Mouse (Mus musculus): ENCODE results near the gene Gdap1l1.
"Not testable (repeated sequence)": the region's sequence is repeated elsewhere in the genome, so short reads cannot be mapped to it uniquely, and the experiment has no call there.

Gene Gdap1l1

DNA sequence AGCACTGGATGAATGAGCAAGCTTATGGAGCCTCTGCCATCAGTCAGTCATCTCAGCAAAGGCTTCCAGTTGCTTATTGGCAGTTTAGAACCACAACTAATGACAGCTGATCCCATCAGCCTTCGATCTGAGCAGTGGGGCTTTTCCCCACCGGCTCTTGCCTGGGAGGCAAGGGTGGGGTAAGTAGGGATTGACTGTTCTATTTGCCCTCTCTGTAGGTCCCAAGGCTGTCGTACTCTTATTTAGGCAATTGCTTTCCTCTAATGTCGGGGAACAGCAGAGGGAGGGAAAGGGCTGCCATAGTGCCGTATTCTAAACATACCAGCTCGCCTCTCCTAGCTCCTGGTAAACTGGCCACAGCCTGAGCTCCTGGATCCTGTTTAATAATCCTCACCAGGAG lies 13.7 kb upstream of the Gdap1l1 start, which contains the start of gene Oser1:
Gene Oser1 (minus strand): TSS at position 101 of the 400 bp plus-strand sequence.
- DNase-seq: no peak

DNA sequence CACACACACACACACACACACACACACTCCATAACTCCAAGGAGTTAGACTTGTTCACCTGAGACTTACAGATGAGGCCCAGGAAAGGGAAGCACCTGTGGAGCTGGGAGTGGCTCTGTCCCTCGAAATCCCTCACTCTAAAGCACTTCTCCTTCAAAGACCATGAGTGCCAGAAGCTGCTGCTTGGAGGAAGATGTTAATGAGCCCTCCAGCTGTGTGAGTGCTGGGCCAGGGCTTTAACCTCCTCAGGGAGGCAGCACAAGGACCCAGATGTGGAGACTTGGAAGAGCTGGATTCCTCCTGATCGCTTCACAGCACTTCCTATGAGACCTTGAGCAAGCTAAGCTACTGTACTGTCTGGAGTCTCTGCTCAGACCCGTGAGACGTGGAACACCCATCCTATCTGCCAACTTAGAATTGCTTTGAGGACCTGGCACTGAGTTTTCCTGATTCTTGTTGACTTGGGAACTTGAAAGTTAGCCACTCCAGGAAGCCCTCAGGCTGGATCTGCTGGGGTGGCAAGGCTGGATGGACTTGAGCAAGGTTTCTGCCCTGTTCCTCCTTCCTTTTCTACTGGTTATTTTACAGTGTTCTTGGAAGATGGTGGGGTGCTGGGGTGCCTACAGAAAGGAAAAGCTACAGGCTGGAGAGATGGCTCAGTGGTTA lies 9.8 kb upstream of the Gdap1l1 start:
- DNase-seq: no peak

DNA sequence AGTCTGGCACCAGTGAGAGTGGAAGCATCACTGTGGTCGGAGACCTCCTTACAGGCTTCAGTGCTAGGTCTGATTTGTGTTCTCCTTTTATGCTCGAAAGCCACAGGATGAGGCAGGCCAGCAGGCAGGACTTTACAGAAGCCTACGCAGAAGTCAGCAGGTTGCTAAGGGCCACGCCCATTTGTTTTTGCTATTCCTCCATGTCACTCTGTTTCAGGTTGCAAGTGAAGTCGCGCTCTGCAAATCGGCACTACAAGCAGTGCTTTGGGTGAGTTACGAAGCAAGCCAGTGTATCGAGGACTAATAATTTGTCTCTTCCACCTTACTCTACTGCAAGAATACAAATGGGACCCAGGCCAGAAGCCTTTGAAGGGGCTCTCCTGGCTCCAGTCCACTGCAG lies 7.0 kb upstream of the Gdap1l1 start:
- no peak for DNase-seq

DNA sequence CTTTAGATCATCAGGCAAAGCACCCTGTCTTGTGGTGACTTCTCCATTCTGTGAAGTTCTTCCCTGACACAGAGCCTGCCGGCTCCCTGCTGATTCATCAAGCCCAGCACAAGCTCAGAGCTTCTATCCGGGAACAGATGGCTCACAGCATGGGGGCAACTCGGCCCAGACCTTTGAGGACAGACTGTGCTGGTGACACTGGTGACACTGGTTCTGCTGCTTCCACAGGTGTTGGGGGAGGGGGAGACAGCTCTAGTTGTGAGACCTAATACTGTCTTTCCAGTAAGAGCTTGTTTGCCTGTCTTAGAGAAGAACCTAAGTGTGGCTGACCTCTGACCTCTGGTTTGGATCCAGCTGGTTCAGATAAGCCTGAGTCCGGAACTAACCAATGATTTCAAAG lies 4.3 kb upstream of the Gdap1l1 start:
- DNase-seq: no peak

DNA sequence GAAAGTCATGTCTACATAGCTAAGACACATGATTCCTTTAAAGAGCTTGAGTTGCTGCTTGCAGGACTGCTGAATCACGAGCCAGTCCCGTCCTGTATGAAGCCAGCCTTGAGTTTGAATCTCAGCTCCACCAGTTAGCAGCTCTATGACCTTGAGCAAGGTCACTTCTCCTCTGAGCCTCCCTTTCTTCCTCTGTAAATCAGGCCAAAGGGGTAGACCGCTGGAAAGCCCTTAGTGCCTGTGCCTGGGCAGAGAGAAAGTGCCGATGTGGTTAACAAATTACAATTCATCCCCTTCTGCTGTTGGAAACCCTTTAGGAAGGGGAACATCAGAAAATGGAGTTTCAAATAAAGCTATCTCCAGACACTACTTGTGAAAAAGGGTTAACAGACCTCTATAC lies 476 bp upstream of the Gdap1l1 start:
- DNase-seq: no peak

DNA sequence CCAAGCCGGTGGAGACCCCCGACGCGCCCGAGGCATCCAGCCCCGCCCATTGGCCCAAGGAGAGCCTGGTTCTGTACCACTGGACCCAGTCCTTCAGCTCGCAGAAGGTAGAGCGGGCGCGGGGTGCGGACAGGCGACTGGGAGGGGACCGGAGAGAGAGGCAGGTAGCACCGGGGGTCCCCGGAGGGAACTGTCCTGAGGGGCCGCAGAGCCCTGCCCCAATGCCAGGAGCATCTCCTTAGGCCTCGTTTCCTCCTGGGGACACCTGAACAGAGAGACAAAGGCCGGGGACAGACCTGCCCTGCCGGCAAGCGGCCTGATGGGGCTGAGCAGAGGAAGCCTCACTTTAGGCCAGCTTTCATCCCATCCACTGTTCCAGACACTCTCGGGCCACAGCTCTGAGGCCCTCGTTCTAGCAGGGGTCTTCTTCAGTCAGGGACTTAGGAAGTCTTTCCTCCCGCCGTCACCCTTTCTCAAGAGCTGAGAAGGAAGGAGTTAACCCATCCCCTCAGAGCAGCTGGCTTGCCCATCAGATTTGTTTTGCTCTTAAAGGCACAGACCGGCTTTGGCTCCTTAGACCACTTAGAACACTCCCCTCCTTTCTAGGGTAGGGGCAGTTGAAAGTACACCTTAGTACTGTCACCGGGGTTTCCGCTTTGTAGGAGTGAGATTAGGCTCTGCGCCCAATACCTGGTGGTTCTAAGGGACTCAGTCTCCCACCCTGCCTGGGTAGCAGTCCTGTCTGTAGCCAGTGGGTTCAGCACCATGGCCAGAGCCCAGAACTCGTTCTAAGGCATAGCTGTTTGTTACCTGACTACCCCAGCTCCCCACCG lies 559 bp downstream of the Gdap1l1 start:
- no peak for DNase-seq

DNA sequence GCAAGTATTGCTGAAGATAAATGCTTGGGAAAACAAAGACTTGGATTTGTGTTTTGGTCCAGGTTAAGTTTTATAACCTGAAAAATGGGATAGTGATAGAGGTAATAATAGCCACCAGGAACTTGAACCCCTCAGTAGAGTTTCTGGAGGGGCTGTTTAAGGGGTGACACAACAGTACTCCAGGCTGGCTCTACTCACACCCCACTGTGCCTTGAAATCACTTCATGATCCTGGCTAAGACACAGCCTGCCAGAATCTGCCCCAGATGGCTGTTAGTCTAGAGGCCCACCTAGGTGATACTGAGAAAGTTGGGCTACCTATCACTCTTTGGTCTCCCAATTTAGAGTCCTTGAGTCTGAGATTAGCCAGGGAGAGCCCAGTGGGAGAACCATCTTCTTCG lies 1.2 kb downstream of the Gdap1l1 start:
- DNase-seq: no peak

DNA sequence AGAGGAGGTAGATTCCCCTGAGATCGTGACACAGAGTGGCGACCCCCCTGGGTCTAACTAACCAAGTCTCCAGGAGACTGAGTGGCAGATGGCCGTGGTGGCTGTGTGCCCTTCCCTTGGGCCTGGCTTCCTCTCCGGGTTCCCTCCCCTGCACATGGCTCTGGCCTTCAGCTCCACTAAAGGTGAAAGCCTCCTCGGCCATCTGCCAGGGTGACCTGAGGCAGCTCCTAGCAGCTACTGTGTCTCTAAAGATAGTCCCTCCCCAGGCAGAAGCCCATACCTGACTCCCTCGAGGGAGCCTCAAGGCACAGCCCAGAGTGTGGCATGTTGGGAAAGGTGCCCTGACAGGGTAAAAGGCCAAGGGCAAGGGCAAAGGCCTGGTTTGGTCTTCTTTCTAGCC lies 5.3 kb downstream of the Gdap1l1 start:
- DNase-seq: no peak

DNA sequence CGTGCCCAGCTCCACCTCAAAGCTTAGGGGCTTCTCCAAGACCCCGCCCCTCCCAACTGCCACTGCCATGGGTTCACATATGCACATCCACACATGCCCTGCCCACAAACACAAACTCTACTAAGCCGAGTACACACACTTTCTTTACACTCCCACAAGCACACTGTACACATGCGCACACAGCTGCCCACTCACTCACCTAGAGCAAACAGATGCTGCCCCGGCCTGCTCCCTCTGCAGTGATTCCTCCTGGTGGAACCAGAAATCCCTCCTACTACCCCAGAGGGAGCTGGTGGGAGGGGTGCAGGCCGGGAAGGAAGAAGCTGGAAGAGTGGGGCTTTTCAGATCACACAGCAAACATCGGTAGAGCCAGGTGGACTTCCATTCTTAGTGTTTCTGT lies 5.7 kb downstream of the Gdap1l1 start:
- no peak for DNase-seq

DNA sequence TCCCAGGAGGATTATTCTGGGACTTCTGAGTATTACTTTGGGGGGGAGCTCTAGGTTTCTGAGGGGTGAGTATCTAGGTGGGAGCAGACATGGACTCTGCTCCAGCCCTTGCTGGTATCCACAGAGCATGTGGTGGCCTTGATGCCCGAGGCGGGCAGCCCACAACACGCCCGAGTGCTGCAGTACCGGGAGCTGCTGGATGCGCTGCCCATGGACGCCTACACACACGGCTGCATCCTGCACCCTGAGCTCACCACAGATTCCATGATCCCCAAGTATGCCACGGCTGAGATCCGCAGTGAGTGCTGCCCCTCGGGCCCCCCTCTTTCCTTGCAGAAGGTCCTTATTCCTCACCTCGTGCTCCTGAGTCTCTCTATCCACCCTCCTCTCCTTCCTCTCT lies 9.1 kb downstream of the Gdap1l1 start:
- no peak for DNase-seq

DNA sequence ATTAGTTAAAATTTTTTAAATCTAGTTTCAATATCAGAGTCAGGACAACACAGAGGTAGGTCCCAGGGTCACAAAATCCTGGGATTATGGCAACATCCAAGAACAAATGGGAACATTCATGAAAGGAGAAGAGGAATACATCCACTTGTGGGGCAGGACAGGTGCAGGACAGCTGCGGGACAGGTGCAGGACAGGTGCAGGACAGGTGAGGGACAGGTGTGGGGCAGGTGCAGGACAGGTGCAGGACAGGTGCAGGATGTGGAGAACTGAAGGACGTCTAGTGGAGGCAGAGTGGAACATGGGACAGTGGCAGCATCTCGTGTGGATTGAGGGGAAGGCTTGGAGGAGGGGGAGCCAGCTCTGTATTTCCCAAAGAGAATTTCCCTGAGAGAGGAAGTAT lies 11.0 kb downstream of the Gdap1l1 start:
- DNase-seq: no peak

DNA sequence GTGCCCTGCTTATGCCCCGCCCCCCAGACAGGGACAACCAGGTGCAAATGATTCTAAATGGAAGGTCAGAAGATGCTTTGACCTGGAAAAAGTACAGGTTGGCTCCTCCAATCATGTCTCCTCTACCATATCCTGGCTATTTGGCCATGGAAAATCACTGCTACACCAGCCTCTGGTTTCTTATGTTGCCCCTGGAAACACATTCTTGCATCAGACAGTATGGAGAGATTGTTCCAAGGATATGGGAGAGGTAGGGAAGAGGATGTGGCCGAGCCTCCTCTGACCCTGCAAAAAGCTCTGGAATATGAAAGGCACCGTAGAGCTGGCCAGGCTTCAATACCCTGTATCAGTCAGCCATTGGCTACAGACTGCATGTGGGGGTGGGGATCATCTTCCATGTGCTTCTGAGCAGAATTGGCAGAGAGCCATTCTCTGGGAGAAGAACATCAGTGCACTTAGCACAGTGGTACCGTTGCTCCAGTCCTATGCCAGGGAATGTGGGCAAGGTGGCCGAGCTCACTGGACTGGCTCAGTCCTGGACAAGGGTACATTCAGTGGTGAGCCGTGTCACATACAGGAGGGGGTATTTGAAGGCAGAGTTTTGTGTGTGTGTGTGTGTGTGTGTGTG lies 12.5 kb downstream of the Gdap1l1 start:
- no peak for DNase-seq

DNA sequence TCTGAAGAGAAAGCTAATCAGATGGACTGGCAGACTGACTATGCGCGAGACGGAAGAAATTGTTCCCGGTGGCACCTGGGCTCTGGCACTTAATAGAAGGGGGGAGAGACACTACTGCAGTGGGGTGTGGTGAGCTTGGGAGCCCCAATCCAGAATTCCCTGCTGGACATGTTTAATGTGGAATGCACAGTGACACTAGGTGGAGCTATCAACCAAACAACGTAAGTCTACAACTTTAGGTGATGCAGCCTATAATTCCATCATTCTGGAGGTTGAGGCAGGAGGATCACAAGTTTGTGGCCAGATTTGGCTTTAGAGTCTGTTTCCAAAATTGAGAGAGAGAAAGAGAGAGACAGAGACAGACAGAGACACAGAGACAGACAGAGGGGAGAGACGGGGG lies 14.5 kb downstream of the Gdap1l1 start:
- no peak for DNase-seq

DNA sequence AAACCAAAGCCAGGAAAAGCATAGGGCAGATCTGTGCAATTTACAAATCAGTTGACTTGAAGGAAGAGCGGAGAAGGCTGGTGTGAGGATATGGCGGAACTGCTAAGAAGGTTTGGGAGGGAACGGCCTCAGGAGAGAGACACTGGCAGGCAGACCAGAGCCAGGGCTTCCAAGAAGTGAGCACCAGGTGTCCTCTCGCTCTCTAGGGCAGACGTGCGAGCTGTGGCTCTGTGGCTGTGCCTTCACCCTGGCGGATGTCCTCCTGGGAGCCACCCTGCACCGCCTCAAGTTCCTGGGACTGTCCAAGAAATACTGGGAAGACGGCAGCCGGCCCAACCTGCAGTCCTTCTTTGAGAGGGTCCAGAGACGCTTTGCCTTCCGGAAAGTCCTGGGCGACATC lies 15.1 kb downstream of the Gdap1l1 start:
- DNase-seq: no peak

DNA sequence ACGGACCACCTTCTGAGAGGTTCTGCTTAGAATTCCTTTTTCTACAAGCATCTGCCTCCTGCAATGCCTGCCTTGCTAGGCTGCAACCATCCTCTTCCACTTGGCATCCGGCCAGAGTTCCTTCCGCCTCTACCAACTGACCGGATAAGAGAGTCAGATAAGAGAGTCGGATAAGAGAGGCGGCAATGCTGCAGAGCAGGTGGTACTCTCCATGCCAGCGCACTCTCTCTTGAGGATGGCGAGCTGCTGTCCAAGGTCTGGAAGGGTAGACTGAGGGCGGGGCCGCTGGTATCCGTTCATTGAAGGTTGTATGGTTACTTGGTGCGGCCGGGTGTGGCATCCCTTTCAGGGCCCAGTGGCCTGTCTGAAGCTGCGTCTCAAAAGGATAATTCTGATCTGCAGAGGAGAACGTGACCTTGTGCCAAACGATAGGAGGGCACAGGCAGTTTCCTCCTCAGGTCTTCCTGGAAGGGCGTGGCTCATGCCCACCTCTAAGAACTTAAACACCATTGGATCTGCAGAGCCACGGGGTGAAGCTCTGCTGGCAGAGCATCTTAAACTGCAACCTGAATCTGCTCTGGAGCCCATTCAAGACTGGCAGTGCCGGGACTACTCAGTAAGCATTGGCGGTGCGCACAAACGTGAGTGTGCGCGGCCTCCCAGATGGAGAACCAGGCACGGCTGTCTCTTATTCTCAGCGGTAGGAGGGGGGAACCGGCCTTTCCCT lies 20.4 kb downstream of the Gdap1l1 start:
- no peak for DNase-seq

DNA sequence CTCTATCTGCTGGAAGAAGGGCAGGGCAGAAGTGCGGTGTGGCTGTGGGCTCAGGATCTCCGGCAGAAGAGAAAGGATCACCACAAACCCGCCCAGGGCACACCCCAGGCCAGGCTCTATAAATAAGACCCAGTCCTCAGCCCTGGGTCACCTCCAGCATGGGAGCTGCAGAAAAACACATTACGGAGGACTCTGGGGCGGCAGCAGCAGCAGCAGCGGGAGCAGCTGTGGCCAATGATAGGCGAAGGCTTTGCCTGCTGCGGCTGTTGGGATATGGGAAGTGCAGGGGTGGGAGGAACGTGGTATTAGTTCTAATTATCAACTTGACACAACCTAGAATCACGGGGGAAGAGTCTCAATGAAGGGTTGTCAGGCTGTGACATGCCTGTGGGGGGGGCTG lies 21.1 kb downstream of the Gdap1l1 start:
- DNase-seq: no peak

DNA sequence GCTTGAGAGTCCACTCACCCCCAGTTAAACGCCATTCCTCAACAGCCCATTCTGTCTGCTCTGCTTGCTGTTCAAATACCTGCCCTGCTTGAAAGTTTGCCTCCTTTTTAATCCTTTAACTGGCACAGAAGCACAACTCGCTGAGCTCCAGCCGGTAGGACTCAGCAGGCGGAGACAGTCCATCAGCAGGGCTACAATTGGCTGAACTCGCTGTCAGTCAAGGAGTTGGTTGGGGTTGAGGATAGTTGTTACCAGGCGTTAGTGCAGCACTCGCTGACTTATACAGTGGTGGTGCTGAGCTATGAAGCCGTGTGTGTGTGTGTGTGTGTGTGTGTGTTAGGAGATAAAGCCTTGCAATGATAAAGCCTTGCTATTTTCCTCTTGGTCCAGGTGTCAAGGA lies 22.3 kb downstream of the Gdap1l1 start:
- DNase-seq: no peak

DNA sequence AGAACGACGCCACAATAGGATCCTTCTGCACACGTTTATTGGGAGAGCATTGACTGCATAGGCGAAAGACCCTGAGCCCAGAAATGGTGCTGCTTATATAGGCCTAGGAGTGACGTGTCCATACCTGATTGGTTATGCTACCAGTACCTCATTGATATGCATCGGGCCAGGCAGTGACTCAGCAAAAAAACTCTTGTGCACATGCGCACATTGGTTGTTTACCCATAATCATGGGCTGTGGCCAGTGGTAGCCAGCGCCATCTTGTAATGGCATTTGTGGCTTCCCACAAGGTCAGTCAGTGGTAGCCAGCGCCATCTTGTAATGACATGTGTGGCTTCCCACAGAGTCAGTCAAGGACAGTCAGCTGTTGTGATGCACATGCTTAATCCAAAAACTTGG lies 23.0 kb downstream of the Gdap1l1 start:
- DNase-seq: not testable (repeated sequence)

DNA sequence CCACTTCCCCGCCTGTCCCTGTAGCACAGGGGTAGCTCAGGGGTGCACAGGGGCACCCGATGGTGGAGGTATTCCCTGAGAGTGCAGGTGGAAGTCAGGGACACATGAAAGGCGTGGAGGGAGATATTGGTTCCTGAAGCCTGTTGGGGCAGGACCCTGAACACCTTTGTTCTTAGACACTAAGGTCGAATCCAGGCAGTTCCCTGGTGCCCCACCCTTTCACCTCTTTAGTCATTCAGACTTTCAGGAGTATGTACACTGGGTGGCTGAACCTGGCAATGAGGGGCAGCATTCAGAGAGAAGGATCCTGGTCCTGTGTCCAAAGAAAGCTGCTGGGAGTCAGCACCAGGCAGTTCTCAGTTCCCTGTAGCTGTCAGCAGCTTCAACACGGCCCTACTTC lies 24.1 kb downstream of the Gdap1l1 start:
- no peak for DNase-seq

DNA sequence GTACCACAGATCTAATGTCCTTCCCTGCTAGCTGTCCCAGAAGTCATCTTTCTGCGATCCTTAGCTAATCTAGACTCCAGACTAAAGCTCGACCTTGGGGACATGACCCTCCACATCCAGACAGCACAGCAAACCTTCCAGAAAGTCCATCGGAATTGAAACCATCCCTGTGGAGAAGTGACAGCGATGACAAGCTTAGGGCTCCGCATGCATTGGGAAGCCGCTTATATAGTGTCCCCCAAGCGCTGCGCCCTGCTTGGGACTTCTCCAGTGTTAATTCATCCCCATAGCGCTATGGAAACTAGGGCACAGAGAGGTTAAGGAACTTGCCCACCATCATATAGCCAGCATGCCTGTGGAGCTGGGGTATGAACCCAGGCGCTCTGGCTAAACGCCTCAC lies 24.5 kb downstream of the Gdap1l1 start:
- no peak for DNase-seq

DNA sequence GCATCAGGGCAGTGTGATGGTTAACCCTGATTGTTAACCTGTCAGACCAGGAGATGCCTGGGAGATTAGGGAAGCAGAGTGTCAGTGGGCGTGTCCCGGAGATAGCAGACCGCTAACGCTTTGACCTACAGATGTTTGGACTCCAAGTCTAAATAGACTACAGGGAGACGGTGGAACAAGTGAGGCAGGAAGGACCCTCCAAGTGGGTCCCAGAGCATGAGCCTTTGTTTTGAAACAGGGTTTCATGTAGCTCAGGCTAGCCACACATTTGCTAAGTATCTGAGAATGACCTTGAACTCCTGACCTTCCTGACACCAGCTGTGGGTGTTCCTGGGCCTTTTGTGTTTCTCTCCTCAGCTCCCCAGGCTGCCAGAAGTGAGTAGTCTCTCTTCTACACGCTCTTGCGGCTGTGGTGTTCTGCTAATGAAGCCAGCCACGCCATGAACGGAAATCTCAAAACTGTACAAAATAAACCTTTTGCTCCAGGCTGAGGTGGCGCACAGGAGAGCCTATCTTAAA lies 25.0 kb downstream of the Gdap1l1 start:
- DNase-seq: no peak

DNA sequence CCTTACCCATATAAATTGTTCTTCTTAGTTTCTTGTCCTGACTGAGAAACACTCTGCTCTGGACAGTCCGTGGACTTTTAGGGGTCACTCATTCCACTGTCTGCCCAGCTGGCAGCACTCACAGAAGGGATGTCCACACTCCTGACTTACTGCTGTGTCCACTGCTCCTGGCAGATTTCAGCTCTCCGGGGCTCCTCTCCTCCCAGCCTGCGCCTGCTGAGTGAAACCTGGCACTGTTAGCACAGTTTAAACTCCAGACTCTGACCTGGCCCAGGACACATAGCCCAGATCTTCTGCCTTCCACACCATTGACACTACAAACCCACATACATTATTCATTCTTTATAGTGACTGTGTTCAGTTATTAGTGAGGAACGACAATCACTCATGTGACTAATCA lies 25.7 kb downstream of the Gdap1l1 start:
- DNase-seq: no peak

DNA sequence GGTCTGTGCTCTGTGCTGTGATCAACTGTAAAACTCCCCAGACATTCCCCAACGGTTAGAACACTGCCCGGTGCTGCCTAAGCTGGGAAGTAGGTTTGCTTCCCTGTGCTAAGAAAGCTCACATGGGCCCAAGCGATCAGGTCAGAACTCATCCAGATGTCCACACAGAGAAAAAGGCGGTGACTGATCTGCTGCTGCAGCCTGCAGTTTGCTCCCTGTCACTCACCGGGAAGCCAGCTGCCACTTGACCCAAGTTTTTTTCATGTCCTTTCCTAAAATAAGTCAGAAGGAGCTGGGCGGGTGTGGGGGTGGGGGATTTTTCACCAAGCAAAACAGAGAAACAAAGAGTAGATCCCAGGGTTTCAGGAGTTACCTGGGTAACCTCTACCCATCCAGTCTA lies 26.3 kb downstream of the Gdap1l1 start:
- no peak for DNase-seq
